Mouse (Mus musculus) ovary, postnatal 36 days (tissue): ENCODE measurements around the gene Phldb1.

ENCODE experiments used
- DNase-seq: peaks from one replicate; pipeline ENCODE4 v3.0.0; 2022; ENCODE audit warnings: low spot score, mixed read lengths

Phldb1 gene

DNA sequence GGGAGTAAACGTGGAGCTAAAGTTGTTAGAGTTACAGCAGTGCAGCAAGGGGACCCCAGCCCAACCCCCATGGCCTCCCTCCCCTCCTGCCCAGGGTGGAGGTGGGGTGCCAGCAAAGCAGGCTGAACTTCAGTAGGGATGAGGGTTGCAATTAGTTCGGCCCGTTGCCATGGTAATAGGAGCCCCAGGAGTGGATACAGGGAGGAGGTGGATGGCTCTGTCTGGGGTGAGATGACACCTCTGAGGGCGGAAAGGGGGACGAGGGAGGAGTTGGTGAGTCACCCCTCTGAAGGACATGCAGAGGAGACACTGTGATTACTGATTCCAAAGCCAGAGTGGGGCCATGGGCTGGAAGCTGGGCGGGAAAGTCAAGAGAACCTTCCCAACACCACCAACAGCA lies 26.1 kb downstream of the Phldb1 start:
- DNase-seq: peak; percentile 51

DNA sequence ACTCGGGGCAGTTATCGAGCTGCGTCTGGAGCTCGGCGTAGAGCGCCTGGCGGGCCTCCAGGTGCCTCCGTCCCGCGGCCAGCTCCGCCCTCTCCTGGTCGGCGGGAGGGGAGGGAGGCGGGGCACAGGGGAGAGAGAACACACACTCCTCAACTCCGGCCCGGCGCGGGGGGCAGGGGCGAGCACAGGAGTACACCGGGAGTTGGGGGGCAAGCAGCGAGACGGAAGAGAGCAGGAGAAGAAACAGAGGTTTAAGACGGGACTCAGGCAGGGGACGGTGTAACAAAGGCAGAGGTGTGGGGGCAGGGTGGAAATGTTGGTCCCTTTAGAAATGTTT lies 26.6 kb downstream of the Phldb1 start:
- DNase-seq: peak; percentile 89

DNA sequence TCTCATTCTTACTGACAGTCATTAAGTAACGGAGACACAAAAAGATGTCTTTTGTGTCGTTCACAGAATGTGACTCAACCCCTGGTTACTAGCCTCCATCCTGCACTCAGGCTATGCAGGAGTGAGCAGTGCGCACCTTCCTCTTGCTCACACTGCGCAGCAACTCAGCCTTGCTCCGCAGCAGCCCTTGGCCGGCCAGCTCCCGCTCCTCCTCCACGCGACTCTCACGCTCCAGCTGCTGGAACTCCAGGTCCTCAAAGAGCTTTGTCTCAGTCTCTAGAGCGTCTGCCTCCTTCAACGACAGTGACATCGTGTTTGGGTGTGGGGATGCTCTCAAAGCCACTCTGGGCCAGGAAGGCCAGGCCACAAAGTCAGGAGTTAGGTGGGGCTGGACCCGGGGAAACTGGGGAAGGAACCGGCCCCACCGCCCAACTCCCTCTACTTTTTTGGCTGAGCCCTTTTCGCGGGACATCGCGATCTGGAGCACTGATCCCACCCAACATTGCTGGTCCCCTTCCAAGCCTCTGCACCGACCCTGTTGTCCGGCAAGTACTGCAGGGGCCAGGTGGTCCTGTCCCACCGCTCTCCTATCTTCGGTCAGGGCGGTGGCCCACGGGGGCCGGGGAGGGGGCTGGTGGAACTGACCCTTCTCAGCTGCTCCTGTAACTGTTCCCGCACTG lies 27.1 kb downstream of the Phldb1 start:
- no peak for DNase-seq

DNA sequence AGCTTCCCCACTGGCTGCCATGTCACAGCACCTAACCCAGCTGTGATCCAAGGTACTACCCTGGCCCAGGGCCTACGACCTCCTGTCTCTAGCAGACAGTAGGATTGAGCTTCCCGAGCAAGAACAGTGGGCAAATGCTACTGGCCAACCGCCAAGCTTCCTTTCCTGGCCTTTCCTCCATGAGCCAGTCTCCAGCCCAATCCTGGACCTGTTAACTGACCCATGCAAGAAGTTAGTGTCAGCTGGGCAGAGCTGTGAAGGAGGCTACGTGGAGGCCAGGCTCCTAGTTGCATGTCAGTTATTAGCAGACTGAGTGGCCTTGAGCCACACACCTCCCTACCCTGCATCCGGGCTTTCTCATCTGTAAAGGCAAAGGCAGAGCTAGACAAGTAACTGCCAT lies 35.3 kb downstream of the Phldb1 start:
- DNase-seq: no peak

DNA sequence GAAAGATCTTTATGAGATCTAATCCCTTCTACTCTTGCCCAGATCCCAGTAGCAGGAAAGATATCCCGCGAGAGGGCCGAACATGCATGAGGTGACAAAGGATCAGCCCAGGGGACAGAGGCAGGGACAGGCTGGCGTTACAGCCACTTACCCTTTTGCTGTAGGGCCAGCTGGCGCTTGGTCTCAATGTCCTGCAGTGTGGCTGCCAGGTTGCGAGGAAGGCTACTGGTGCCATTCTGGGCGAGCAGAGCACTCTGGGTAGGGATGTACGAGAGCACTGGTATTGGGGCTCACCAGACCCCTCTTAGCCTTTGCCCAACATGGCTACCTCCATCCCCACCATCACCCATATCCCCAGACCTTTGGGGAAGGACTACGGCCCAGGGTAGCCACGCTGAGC lies 35.8 kb downstream of the Phldb1 start:
- DNase-seq: no peak

DNA sequence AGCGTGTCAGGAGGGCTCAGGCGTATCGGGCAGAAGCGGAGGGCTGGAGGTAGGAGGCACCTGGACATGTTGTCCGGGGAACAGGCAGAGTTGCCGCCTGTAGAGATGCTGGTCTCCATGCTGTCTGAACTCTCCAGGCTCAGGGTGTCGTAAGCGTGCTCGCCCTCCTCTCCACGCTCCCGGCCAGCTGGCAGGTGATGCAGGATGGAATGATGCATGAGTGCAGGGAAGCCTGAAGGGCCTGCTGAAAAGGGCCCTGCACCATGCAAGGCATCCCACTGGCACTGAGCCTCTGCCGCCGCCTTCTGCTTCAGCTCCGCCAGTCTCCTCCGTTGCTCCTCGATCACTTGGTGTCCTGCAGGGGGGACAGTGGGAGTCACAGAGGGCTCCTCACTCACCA lies 37.1 kb downstream of the Phldb1 start:
- no peak for DNase-seq

DNA sequence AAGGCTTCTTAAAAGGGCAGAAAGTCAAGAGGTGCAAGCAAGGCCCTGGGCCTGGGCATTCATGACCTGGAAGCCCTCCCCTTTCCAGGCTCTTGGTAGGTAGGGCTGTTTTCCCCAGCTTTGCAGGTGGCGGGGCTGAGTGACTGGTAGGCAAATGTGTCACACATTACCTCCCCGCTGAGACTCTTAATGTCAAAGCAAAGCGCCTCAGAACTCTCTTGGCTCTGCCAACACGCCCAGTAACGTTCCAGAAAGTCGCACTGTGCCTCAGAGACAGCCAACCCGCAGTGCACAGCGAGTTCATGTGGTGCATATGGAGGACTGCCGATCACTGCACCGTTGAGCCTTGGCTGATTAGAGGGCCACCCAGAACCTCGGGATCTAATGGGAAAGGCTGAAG lies 41.9 kb downstream of the Phldb1 start:
- DNase-seq: no peak

DNA sequence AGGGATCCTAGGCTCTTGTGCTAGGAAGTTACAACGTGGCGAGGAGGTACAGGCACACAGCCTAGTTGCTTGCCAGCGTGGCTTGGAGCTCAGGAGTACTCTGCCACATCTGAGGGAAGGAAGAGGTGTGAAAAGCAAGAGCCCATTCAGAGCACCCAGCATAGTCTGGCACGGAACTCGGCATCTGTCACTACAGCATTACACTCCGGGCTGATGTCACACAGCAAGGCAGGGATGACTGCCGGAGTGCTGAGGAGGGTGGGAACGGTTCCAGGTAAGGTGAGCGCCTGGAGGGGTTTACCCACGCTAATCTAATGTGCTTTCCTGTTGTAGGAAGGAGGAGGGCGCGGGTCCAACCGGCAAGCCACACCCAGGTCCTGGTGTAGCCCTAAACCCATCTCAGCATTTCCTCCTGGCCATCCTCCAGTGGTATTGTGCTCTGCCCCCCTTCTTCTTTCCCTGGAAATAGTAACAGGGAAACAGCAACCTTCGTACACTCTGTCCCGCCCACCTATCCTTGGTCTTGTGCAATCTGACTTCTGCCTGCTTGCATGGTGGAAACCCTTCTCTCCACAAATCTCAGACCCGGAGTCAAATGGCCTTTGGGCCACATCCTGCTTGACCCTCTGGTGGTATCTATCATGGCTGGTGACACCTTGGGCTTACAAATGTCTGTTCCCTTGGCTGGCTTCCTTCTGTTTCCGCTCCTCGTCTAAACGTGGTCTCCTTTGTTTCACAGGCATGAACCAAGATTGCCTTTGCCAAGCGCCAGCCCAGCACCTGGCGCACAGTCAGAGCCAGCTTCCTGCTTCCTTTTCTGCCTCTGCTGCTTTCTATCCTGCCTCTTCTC lies 43.1 kb downstream of the Phldb1 start:
- peak; percentile 49 for DNase-seq

DNA sequence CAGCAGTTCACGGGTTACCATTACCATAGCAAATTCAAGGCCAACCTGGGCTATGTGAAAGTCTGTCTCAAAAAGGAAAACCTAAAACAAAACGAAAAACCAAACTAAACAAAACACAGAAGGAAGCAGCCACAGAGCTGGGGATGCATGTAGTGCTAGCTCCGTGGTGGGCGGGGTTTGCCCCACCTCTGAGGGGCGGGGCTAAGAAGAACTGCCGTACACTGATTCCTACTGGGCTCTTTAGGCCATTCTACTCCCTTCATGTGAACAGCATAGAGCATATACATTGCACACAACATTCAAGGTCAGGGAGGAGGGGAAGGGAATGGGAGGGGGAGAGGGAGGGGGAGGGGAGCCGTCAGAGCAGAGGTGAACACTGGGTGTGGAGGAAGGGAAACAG lies 44.4 kb downstream of the Phldb1 start:
- DNase-seq: no peak

DNA sequence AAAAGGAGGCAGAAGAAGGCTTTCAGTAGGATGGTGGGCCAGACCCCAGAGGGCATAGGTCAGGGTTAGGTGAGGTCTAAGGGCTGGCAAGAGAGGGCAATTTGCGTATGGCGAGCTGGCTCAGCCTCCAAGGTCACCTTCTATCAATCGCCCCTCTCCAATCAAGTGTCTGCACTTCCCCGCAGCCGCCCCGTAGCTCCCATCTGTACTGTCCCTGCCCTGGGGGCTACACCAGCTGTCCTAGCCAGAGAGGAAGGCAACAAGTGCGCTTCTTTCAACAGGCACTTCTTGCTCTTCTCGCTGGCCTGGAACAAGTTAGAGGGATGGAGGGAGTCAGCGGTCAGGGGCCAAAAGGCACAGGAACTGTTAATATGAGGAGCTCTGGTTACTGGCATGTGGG lies 47.0 kb downstream of the Phldb1 start:
- DNase-seq: no peak

DNA sequence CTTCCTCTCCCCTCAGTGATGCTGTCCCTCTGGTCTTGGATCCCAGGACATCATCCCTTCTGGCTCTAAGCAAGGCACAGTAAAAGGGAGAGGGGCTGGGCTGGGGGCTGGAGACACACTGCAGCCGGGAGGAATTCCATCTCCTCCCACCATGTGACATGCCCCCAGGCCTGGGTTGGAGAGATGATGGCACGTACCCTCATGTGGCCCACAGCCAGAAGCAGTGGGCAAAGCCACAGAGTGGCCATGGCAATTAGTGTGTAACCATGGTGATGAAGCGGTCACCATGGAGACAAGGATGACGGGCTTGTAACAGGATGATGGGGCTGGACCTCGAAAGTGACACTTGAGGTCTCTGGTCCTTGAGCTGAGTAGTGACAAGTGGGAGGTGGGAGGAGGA lies 48.4 kb downstream of the Phldb1 start:
- no peak for DNase-seq

DNA sequence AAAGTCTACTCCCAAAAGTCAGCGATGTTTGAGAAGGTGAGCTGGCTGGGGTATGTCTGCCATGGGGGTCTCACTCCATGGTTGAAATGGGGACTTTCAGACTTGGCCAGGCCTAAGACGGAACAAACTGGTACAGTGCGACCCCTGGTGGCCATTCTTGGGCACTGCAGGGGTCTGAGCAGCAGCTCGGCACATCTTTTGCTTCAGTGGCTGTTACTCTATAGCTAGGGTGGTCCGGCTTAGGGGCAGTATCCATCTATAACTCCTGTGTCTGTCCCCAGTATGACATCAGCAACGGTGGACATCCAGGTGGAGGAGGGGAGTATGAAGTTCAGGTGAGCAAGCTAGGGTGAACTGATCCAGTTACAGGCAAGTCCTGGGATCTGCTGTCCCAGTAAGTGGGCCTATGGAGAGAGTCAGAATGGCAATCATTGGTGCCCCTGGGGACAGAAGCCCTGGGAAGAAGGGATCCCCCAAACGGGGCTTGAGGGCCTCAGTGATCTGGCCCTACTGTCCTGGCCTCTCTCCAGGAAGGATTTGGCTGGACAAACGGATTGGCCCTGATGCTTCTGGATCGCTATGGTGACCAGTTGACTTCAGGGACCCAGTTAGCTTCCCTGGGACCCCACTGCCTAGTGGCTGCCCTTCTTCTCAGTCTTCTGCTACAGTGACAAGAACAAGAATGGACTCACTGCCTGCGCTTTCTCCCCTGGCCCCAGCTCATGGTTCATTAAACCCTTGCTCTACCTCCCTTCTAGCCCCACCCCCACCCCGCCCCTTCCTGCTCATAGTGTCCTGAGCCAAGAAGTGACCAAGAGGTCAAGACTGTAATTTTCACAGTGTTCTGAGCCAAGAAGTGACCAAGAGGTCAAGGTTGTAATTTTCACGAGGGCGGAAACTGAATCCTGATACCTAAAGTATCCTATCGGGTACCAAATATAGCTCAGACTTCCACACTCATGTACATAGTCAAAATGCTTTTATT lies 49.4 kb downstream of the Phldb1 start:
- peak; percentile 66 for DNase-seq

DNA sequence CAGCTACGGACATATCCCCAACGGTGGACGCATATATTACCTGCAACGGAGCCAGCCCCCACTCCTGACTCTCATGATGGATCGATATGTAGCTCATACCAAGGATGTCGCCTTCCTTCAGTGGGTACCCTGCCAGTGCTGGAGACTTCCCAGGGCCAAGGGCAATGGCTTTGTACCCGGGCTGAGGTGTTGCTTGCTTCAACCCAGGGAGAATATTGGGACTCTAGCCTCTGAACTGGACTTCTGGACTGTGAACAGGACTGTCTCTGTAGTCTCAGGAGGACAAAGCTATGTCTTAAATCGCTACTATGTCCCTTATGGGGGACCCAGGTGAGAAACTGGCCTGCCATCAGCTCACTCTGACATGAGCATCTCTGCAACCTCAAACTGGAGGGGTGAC lies 52.0 kb downstream of the Phldb1 start:
- no peak for DNase-seq

DNA sequence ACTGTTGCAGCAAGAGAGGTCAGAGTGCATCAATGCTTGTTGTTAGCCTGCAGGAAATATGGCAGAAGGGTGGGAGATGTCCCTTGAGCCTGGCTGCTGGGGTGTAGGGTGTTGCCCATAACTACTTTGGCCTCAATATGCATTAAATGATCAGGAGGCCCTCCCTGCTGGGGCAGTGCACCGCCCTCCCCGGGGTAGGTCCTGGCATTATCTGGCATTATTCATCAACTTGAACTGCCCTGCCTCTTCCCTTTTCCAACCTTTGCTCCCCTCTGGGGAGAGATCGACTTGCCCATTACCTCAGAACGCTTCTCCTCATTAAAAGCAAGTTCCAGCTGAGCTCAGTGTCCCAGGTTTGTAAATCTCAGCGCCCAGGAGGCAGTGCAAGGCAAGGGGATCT lies 55.4 kb downstream of the Phldb1 start:
- no peak for DNase-seq

DNA sequence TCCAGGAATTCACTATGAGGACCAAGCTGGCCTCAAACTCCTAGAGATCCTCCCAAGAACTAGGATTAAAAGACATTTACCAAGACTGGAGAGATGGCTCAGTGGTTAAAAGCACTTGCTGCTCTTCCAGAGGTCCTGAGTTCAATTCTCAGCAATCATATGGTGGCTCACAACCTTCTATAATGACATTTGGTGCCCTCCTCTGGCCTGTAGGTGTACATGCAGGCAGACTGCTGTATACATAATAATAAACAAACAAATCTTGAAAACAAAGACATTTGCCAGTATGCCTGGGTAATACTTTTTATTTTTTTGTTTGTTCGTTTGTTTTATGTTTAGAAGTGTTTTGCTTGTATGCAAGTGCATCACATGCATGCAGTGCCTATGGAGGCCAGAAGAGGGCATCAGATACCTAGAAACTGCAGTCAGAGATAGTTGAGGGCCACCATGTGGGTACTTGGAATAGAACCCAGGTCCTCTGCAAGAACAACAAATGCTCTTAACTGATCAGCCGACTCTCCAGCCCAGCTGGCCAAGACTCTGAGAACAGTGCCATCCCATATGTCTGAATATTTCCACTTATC lies 56.6 kb downstream of the Phldb1 start:
- no peak for DNase-seq

DNA sequence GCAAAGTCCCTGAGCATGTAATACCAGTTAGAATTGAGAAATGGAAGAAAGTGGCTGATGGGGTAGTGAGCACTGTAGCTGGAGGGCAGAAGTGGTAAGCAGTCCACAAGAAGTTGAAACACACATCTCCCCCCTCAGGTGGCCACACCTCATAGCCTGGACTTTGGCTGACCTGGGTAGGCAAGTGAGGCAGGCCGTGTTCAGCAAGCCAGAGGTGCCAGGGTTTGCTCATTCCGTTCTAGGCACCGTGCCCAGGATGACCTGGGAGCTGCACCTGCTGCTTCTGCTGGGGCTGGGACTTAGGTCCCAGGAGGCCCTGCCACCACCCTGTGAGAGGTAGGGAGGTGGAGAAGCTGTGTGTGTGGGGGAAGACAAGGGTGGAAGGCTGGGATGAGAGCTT lies 62.0 kb downstream of the Phldb1 start, which contains the start of gene Treh:
Gene Treh, plus strand, starts transcription at position 229 of the 400 bp plus-strand sequence.
- no peak for DNase-seq

DNA sequence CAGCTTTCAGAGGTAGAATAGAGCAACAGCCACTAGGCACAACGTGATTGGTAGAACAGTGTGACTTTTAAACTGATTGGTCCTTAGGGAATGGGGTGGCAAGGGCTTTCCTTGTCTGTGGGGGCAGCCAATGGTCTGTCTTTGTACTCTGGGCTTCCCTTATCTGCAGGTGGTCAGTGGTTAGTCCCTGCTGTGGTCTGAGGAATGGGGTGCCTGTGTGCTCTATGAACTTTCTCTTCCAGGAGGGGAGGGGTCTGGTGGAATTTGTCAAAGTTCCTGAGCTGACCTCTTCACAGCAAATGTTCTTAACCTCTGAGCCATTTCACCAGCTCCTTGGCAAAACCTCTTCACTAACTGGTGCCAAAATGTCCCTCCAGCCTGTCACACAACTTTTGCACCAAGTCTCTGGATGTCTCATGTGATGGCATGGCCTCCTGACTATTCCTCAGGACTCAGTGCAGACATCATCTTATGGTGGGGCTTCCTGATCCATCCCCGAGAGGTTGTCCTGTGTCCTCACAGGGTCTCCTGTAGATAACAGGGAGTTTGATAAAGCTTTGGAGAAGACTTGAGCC lies 62.6 kb downstream of the Phldb1 start:
- no peak for DNase-seq

DNA sequence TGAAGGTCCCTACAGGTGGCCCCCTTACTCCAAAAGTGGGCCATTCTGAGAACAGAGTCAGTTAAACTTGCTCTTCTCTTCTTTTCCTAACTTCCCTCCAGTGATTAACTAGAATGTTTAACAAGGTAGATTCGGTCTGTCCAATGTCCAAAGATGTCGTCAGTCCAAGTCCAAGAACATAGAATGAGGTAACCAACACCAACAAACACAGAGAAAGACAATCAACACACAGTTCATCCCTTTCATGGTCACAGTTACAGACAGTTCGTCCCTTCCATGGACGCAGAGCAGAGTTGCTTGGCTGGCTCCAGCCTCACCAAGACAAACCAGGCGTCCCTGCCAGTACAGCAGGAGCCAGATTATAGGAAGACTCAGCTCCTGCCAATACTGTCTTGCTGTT lies 63.6 kb downstream of the Phldb1 start:
- no peak for DNase-seq

DNA sequence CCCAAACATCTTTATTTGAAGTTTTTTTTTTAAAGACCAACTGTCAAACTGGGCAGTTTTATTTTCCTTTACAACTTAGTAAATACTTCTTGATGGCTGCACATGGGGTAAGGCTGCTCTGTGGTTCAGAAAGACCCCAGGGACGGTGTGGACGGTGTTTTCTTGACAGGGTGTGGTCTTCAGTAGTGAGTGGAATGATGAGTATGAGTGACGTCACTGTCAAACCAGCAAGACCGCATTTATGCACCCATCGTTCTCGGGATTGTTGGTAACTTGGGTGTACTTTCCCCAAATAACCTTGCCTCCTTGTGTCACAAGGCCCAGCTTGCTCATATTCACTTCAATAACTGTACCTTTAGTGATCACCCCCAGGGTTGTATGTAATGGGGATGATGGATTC lies 71.3 kb downstream of the Phldb1 start:
- DNase-seq: no peak

DNA sequence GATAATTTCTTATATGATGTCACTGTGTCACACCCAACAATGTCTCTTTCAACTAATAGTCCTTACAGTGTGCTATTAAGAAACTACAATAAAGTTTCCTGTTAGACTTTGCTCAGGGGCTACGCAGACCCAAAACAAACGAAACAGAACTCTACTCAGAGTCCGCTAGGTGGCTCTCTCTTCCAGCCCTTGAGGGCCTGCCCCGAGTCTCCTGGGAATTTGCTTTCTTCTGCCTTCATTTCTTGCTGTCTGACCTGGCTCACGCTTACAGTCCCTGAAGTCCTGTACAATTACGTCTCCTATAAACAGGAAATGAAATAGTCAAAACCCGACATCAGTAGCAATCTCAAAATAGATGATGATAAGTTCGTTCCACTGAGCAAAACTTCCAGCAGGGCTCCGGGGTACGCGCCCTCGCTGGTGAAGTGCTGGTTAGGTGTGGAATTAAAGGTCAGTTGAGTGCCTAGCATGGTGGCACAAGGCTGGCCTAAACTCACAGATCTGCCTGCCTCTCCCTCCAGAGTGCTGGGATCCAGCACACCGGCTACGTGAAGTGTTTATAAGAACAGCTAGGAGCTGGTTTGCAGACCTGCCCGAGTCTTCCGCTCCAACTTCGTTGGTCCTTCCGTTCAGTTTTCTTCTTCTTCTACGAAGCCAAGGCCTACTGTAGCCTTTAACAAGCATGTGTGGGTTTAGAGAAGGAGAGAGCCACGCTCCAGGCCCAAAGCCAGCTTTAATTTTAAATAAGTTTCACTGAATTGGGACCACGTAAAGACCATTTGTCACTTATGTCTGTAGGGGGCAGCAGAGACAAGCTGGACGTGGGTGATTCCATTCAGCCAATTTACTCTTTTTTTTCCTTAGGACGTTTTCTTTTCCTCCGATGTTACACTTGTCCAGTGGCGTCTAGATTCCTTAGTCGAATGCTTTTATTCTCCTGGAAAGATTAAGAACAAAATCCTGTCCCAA lies 79.6 kb downstream of the Phldb1 start:
- peak; percentile 49 for DNase-seq

DNA sequence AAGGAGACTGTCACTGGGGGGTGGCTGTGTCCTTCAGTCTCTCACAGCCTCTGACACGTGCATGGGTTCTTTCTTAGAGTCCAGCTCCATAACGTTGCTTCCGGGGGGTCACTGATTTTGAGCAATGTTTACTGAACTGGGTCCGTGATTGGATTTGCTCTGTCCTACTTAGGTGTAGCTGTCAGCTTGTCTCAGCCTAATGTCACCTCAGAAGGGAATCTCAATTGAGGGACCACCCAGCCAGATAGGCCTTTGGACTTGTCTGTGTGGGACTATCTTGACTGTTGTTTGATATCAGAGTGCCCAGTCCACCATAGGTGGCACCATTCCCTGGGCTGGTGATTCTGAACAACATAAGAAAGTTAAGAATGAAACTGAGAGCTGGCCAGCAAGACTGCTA lies 81.1 kb downstream of the Phldb1 start:
- DNase-seq: no peak
